In genomic region chr11:120672687-120673593, GRCm38 (mm10) we compare ENCODE assay signal across 1 mouse cellular context.
TF ChIP-seq lines count a peak whose summit lies in the region.

Gene Aspscr1 (plus strand): TSS chr11:120672973.

TF ChIP-seq in CH12.LX, 34 proteins besides CTCF, POLR2A, EP300 and RAD21 (continued from another document):
- TF ChIP-seq USF2 (conservative IDR thresholded peaks at IDR 0.05; ENCODE audit: low read depth, low read length) (peak; percentile 84), CHD2 (IDR thresholded peaks at IDR 0.05; ENCODE audit: low read length) (0 out of 2 replicates have a peak, but pooled peaks have one; percentile 1), MAX (IDR thresholded peaks at IDR 0.05; ENCODE audit: low read length) (peak; percentile 97), NRF1 (IDR thresholded peaks at IDR 0.05; ENCODE audit: low read depth, low read length) (peak; percentile 61), POLR2AphosphoS2 (IDR thresholded peaks at IDR 0.05; ENCODE audit: low read depth, low read length) (no peak; the same call in 1 of the 2 replicates), RCOR1 (conservative IDR thresholded peaks at IDR 0.05; ENCODE audit: low read depth, low read length) (0 out of 2 replicates have a peak, but pooled peaks have one; percentile 48), CHD1 (IDR thresholded peaks at IDR 0.05; ENCODE audit: low read depth, low read length) (no peak), ELF1 (IDR thresholded peaks at IDR 0.05; ENCODE audit: low read depth, low read length) (peak; percentile 95), UBTF (IDR thresholded peaks at IDR 0.05; ENCODE audit: low read depth, low read length) (no peak; the same call in 1 of the 2 replicates), GABPA (IDR thresholded peaks at IDR 0.05; ENCODE audit: insufficient replicate concordance, low read depth, low read length) (no peak), TBP (conservative IDR thresholded peaks at IDR 0.05; ENCODE audit: low read depth, low read length) (0 out of 2 replicates have a peak, but pooled peaks have one; percentile 58), ZNF384 (IDR thresholded peaks at IDR 0.05; ENCODE audit: low read depth, low read length) (no peak), USF1 (IDR thresholded peaks at IDR 0.05; ENCODE audit: low read depth, low read length) (peak; percentile 98), SIN3A (IDR thresholded peaks at IDR 0.05; ENCODE audit: low read length) (peak; percentile 95), BHLHE40 (IDR thresholded peaks at IDR 0.05; ENCODE audit: low read depth, low read length) (peak; percentile 100), MAZ (IDR thresholded peaks at IDR 0.05; ENCODE audit: low read depth, low read length) (0 out of 2 replicates have a peak, but pooled peaks have one; percentile 8), MEF2A (IDR thresholded peaks at IDR 0.05; ENCODE audit: borderline replicate concordance, low read depth, low read length) (no peak), E2F4 (IDR thresholded peaks at IDR 0.05; ENCODE audit: insufficient replicate concordance, low read depth, low read length) (0 out of 2 replicates have a peak, but pooled peaks have one; percentile 16), ZC3H11A (IDR thresholded peaks at IDR 0.05; ENCODE audit: low read depth, low read length) (no peak), MAFK (IDR thresholded peaks at IDR 0.05; ENCODE audit: insufficient replicate concordance, low read length) (no peak), NELFE (IDR thresholded peaks at IDR 0.05; ENCODE audit: low read depth, low read length) (peak; percentile 88)
TF ChIP-seq in CH12.LX: peak in this region for 22.
